Mouse (Mus musculus): ENCODE measurements around the gene Pgr.

Gene Pgr

GRCm38 (mm10) chr9:8899616-8900202 is at the start of gene Pgr:
TSS of gene Pgr (plus strand) at chr9:8899833.
- DNase-seq (ENCODE audit: extremely low spot score), result peak; percentile 38

GRCm38 (mm10) chr9:8857455-8857854 is 42.2 kb upstream of the Pgr start:
- no peak for DNase-seq (ENCODE audit: extremely low spot score)

- no peak for DNase-seq (ENCODE audit: extremely low spot score)
Measured at GRCm38 (mm10) chr9:8868511-8868910, 31.1 kb upstream of the Pgr start.

GRCm38 (mm10) chr9:8895205-8895604 is 4.4 kb upstream of the Pgr start:
- DNase-seq (ENCODE audit: extremely low spot score), result no peak

- DNase-seq (ENCODE audit: extremely low spot score), result no peak
Measured at GRCm38 (mm10) chr9:8900203-8901012, 775 bp downstream of the Pgr start.

- peak; percentile 51 for DNase-seq (ENCODE audit: extremely low spot score)
Measured at GRCm38 (mm10) chr9:8901013-8901646, 1.5 kb downstream of the Pgr start.

GRCm38 (mm10) chr9:8901647-8902131 is 2.1 kb downstream of the Pgr start:
- no peak for DNase-seq (ENCODE audit: extremely low spot score)

GRCm38 (mm10) chr9:8902277-8902676 is 2.6 kb downstream of the Pgr start:
- DNase-seq (ENCODE audit: extremely low spot score), result no peak

GRCm38 (mm10) chr9:8927561-8927960 is 27.9 kb downstream of the Pgr start:
- no peak for DNase-seq (ENCODE audit: extremely low spot score)

GRCm38 (mm10) chr9:8937753-8938152 is 38.1 kb downstream of the Pgr start:
- no peak for DNase-seq (ENCODE audit: extremely low spot score)

GRCm38 (mm10) chr9:8953306-8953705 is 53.7 kb downstream of the Pgr start:
- no peak for DNase-seq (ENCODE audit: extremely low spot score)

GRCm38 (mm10) chr9:8964512-8965133 is 65.0 kb downstream of the Pgr start:
- DNase-seq (ENCODE audit: extremely low spot score), result peak; percentile 27

GRCm38 (mm10) chr9:8970240-8970639 is 70.6 kb downstream of the Pgr start:
- DNase-seq (ENCODE audit: extremely low spot score), result no peak

- DNase-seq (ENCODE audit: extremely low spot score), result no peak
Measured at GRCm38 (mm10) chr9:8971491-8971890, 71.9 kb downstream of the Pgr start, which contains the start of gene Gm16485. TSS of gene Gm16485 (plus strand) at chr9:8971791.

GRCm38 (mm10) chr9:8977775-8978174 is 78.1 kb downstream of the Pgr start:
- DNase-seq (ENCODE audit: extremely low spot score), result no peak

GRCm38 (mm10) chr9:8982315-8982714 is 82.7 kb downstream of the Pgr start:
- DNase-seq (ENCODE audit: extremely low spot score), result no peak

- DNase-seq (ENCODE audit: extremely low spot score), result no peak
Measured at GRCm38 (mm10) chr9:8996494-8996893, 96.9 kb downstream of the Pgr start.

- DNase-seq (ENCODE audit: extremely low spot score), result no peak
Measured at GRCm38 (mm10) chr9:9001170-9001569, 101.5 kb downstream of the Pgr start.

GRCm38 (mm10) chr9:9015108-9015507 is 115.5 kb downstream of the Pgr start:
- DNase-seq (ENCODE audit: extremely low spot score), result no peak

Measured in embryo, embryonic 9.5 days (tissue).